Mouse (Mus musculus): ENCODE data around the gene Gm12216.

DNA sequence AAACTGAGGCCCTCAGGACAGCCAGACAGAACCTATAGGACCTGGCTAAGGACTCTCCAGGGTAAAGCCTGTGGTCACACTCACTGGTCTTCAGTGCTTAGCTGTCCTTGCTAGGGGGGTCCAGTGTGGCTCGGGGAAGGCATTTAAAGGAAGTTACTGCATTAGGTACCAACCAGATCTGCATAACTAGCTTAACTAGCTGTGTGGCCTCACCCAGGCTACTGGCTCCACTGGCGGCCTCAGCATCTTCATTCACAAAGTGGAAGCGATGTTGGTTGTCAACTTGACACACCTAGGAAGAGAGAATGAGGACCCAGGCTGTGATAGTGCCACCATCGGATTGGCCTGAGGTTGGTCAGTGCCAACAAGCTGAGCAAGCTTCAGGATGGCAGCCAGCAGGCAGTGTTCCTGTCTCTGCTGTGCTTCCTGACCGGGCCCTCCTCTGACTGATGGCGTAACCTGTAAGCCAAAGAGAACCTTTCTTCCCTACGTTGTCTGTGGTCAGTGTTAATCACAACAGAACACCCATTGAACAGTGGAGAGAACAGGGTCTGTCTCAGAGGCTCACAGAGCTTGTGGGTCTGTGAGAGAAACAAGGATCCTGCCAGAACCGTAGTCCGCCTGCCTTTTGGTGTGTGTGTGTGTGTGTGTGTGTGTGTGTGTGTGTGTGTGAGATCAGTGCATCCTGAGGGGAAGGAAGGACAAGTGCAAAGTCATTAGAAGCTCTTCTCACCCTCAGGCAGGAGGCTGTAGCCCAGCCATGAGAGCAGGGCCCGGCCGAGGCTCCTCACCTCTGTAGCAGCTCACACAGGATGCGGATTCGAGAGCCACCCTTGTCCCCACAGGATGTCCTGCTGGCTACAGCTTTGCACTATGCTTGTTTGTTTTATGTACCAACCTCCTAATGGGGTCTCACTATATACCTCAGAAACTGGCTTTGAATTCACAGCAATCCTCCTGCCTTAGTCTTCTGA lies 72.7 kb downstream of the Gm12216 start:
- TF ChIP-seq CTCF (IDR thresholded peaks at IDR 0.05) (no peak), POLR2A (IDR thresholded peaks at IDR 0.05; ENCODE audit: insufficient read depth, low read depth, low read length) (no peak), EP300 (IDR thresholded peaks at IDR 0.05; ENCODE audit: insufficient read depth, low read depth, low read length) (0 out of 2 replicates have a peak, but pooled peaks have one; percentile 46)
